Mouse (Mus musculus): ENCODE data around the gene Dgat2. TPM values are rescaled to one million over a fixed set of nuclear protein-coding genes. Genes with fewer than 3 reads are reported as not detected.

Dgat2 gene
- polyA plus RNA-seq, 1 experiment, result 63.4 TPM

- DNase-seq (ENCODE audit: extremely low spot score in 1 of 2, low spot score in 1 of 2), result peak; percentile 52 to 57
Observed at GRCm38 (mm10) chr7:99141919-99142606, 40.5 kb downstream of the Dgat2 start.

GRCm38 (mm10) chr7:99140984-99141918 lies 41.3 kb downstream of the Dgat2 start, which contains the start of gene Uvrag:
Gene Uvrag (minus strand): TSS chr7:99141141.
- DNase-seq (ENCODE audit: extremely low spot score in 1 of 2, low spot score in 1 of 2), result peak; percentile 99

DNA sequence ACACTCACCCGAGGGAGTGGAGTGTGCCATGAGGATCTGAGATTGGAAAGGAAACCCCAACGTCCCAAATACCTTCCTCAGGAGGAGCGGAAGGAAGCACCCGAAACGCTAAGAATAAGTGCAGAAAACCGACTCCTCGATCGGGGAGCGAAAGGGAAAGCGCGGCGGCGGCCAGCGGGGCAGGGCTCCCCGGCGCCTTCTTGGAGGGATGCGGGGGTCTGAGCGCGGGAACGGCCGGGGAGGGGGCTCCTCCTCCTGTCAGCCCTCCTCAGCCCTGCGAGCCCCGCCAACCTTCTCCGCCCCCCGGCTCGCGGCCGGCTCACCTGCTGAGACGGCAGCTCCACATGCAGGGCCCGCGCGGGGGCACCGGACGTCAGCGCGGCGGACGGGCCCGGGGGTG lies 42.0 kb downstream of the Dgat2 start:
- no peak for DNase-seq (ENCODE audit: extremely low spot score in 1 of 2, low spot score in 1 of 2)

- DNase-seq (ENCODE audit: extremely low spot score in 1 of 2, low spot score in 1 of 2), result peak in 1 of 2 experiments; percentile 33
Observed at GRCm38 (mm10) chr7:99139841-99140491, 42.6 kb downstream of the Dgat2 start.

GRCm38 (mm10) chr7:99137541-99137940 lies 45.0 kb downstream of the Dgat2 start:
- no peak for DNase-seq (ENCODE audit: extremely low spot score in 1 of 2, low spot score in 1 of 2)

- no peak for DNase-seq (ENCODE audit: extremely low spot score in 1 of 2, low spot score in 1 of 2)
Observed at GRCm38 (mm10) chr7:99136789-99137188, 45.7 kb downstream of the Dgat2 start.

DNA sequence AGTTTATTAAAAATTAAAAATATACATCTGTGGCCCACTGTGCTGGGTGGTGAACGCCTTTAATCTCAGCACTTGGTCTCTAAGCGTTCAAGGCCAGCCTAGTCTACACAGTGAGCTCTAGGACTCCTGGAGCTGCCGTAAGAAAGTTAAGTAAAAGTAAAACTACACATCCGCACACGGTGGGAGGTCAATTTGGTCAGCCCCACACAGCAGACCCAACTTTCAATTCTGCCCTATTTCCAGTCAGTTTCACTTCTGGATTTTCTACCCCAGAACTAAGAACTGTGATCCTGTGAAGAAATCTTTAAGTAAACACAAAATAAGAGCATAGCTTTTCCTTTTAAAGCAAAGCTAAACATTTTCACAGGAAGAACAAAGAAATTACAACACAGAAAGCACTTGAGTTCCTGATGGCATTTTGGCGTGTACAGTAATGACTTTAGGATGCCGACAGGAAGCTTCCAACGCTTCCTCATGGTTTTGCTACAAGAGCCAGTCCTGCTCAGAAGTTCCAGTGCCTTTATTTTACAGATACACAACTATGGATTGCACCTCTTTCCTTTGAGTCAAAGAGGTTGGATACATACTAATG lies 48.6 kb downstream of the Dgat2 start:
- DNase-seq (ENCODE audit: extremely low spot score in 1 of 2, low spot score in 1 of 2), result no peak

DNA sequence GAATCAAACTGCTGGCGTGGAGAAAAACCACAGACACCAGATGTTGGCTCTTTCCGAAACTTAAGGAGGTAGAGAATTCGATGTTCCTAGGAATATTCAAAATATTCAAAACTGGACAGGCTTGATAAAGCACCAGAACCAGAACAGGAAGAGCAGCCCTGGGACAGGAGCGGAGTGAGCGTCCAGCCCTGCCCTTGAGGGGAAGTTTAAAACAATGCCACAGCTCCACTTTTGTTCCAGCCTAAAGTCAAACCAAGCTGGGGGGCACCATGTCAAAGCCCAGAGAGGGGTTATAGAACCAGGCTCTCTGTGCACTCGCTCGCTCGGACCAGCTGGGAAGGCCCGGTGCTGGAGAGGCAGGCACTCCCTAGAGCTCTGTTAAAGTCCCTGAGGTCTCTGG lies 49.9 kb downstream of the Dgat2 start:
- no peak for DNase-seq (ENCODE audit: extremely low spot score in 1 of 2, low spot score in 1 of 2)

DNA sequence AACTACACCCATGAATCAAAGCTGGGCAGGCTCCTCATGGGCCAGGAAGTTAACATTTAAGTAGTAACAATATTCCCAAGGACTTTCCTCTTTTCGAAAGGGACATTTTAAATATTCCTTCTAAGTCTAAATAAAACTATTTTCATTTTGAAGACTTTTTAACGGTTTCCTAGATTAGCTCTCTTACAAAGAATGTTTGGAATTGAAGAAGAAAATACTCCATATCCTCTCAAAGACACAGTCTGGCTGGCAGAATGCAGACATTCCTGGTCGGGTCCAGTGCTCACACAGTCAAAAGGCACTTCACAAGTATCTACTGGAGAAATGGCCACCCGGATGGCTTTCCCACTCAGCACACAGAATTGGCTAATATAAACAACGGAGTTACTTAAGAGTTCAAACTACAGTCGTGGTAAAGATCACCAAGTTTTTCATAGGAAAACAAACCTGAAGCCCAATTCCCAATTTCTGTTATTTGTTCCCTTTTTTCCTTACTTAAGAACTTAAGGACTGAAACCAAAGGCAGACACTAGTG lies 50.6 kb downstream of the Dgat2 start:
- no peak for DNase-seq (ENCODE audit: extremely low spot score in 1 of 2, low spot score in 1 of 2)

GRCm38 (mm10) chr7:99128965-99129364 lies 53.6 kb downstream of the Dgat2 start:
- DNase-seq (ENCODE audit: extremely low spot score in 1 of 2, low spot score in 1 of 2), result no peak

DNA sequence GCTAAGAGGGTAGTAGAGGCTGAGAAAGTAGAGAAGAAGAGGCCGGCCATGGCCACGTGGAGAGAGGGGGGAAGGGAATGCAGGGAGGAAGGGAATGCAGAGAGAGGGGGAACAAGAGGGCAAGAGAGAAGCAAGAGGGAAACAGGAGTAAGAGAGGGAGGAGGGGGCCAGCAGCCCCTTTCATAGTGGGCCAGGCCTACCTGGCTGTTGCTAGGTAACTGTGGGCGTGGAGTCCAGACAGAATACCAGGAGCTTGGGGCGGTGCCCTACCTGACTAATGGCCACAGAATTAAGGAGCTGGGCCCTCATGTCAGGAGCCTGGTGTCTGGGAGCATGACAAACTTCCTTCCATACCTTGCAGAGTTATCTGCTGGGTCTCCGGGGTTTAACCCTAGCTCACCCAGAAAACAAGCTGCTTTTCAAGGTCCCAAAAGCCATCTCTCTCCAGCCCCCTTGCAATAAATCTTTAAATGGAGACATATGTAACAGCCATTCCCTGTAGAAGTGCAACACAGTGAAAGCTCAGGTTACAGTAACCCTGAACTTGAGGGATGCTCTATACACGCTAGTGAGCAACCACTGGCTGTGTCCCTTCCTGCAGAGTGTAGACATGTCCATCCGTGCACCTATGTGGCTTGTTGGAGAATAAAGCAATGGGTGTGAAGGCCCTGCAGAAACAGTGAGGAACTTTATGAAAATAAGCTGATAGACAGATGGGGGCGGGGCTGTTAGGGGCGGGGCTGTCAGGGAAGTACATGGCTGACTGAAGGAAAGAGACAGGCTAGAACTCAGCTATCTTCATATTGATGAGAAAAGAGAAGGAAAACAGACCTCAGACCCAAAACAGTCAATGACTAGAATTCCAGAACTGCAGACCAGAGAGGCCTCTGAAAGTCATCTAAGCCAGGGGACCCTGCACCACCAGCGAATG lies 54.2 kb downstream of the Dgat2 start:
- DNase-seq (ENCODE audit: extremely low spot score in 1 of 2, low spot score in 1 of 2), result no peak

DNA sequence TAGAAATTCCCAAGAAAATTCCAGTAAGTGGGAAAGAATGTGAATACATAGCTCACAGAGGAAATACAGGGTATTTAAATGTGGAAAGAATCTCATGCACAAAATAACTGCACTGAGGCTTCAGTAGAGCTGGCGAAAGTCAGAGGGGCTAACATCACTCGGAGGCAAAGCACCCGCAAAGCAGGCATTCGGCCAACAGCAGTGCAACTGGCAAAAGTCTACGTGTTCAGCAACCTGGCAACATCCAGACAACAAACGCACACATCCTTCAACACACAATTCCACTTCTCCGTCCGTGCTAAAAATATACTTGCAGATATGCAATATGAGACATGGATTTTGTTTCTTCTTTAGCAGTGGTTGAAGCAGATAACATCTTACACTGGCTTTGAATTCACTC lies 56.5 kb downstream of the Dgat2 start:
- no peak for DNase-seq (ENCODE audit: extremely low spot score in 1 of 2, low spot score in 1 of 2)

GRCm38 (mm10) chr7:99122651-99123050 lies 59.9 kb downstream of the Dgat2 start:
- no peak for DNase-seq (ENCODE audit: extremely low spot score in 1 of 2, low spot score in 1 of 2)

DNA sequence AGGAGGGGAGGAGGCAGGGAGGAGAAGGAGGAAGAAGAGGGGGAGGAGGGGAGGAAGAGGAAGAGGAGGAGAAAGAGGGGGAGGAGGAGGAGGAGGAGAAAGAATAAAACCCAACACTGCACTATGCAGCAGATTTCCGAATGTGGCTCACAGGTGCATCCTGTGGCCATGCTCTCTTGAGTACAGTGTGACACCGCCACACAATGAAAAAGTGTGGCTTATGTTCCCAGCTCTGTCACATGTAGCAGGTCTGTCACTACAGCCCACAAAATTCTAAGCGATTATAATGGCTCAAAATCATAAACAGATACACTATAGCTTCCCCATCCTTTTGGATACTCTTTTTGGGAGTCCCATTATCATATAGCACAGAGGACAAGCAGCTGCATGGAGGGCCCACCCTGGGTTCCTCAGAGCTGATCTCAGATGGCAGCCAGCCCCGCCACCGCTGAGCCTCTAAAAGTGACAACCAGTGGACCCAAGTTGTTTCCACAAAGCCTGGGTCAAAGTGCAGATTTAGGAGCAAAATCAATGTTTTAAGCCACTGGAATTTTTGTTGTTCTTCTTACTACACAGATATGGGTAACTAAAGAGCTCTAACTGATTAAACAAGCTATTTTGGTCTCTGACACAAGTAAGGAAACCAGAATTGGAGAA lies 61.5 kb downstream of the Dgat2 start:
- no peak for DNase-seq (ENCODE audit: extremely low spot score in 1 of 2, low spot score in 1 of 2)

GRCm38 (mm10) chr7:99120082-99120481 lies 62.4 kb downstream of the Dgat2 start:
- no peak for DNase-seq (ENCODE audit: extremely low spot score in 1 of 2, low spot score in 1 of 2)

- DNase-seq (ENCODE audit: extremely low spot score in 1 of 2, low spot score in 1 of 2), result no peak
Observed at GRCm38 (mm10) chr7:99116781-99117180, 65.7 kb downstream of the Dgat2 start.

- no peak for DNase-seq (ENCODE audit: extremely low spot score in 1 of 2, low spot score in 1 of 2)
Observed at GRCm38 (mm10) chr7:99114006-99114726, 68.4 kb downstream of the Dgat2 start.

GRCm38 (mm10) chr7:99107566-99107965 lies 75.0 kb downstream of the Dgat2 start:
- DNase-seq (ENCODE audit: extremely low spot score in 1 of 2, low spot score in 1 of 2), result peak in 1 of 2 experiments; percentile 70
